Mouse (Mus musculus): ENCODE results near the gene Bicc1. TPM values are rescaled to one million over a fixed set of nuclear protein-coding genes. Genes with fewer than 3 reads are reported as not detected.

Bicc1 gene
- polyA plus RNA-seq, 1 experiment: 3.2 TPM

GRCm38 (mm10) chr10:71148226-71148625 is 11.3 kb downstream of the Bicc1 start:
- TF ChIP-seq CTCF (IDR thresholded peaks at IDR 0.05; ENCODE audit: control insufficient read depth, insufficient read depth, insufficient replicate concordance, low read depth, low read length) (no peak), POLR2A (IDR thresholded peaks at IDR 0.05; ENCODE audit: control insufficient read depth, low read depth, low read length) (no peak)
- H3K27ac ChIP-seq (ENCODE audit: control insufficient read depth, insufficient read depth, low read depth, low read length): no peak overlapping the region

GRCm38 (mm10) chr10:71146681-71147615 is 12.6 kb downstream of the Bicc1 start:
- no peak overlapping the region for H3K27ac ChIP-seq (ENCODE audit: control insufficient read depth, insufficient read depth, low read depth, low read length)
- H3K4me1 ChIP-seq (ENCODE audit: control insufficient read depth, insufficient read depth, low read length): no peaks in the 10 kb centered on the region
- no peaks in the 10 kb centered on the region for H3K27me3 ChIP-seq (ENCODE audit: control insufficient read depth, insufficient read depth, low read length)
- H3K36me3 ChIP-seq (ENCODE audit: control insufficient read depth, insufficient read depth, low read length): no peaks in the 10 kb centered on the region
- TF ChIP-seq CTCF (IDR thresholded peaks at IDR 0.05; ENCODE audit: control insufficient read depth, insufficient read depth, insufficient replicate concordance, low read depth, low read length) (no peak), POLR2A (IDR thresholded peaks at IDR 0.05; ENCODE audit: control insufficient read depth, low read depth, low read length) (no peak)
- H3K4me3 ChIP-seq (ENCODE audit: control insufficient read depth, low read depth, low read length): no peak overlapping the region

More at GRCm38 (mm10) chr10:71148226-71148625, 11.3 kb downstream of the Bicc1 start:
- Histone ChIP-seq H3K27me3 (ENCODE audit: control insufficient read depth, insufficient read depth, low read length) (no peaks in the 10 kb centered on the region), H3K4me3 (ENCODE audit: control insufficient read depth, low read depth, low read length) (no peak overlapping the region), H3K36me3 (ENCODE audit: control insufficient read depth, insufficient read depth, low read length) (no peaks in the 10 kb centered on the region), H3K4me1 (ENCODE audit: control insufficient read depth, insufficient read depth, low read length) (no peaks in the 10 kb centered on the region)

- H3K4me1 ChIP-seq (ENCODE audit: control insufficient read depth, insufficient read depth, low read length): no peaks in the 10 kb centered on the region
- TF ChIP-seq CTCF (IDR thresholded peaks at IDR 0.05; ENCODE audit: control insufficient read depth, insufficient read depth, insufficient replicate concordance, low read depth, low read length) (no peak), POLR2A (IDR thresholded peaks at IDR 0.05; ENCODE audit: control insufficient read depth, low read depth, low read length) (no peak)
- no peaks in the 10 kb centered on the region for H3K36me3 ChIP-seq (ENCODE audit: control insufficient read depth, insufficient read depth, low read length)
- no peaks in the 10 kb centered on the region for H3K27me3 ChIP-seq (ENCODE audit: control insufficient read depth, insufficient read depth, low read length)
- no peak overlapping the region for H3K27ac ChIP-seq (ENCODE audit: control insufficient read depth, insufficient read depth, low read depth, low read length)
- H3K4me3 ChIP-seq (ENCODE audit: control insufficient read depth, low read depth, low read length): no peak overlapping the region
Measured at GRCm38 (mm10) chr10:71145801-71146200, 13.7 kb downstream of the Bicc1 start.

DNA sequence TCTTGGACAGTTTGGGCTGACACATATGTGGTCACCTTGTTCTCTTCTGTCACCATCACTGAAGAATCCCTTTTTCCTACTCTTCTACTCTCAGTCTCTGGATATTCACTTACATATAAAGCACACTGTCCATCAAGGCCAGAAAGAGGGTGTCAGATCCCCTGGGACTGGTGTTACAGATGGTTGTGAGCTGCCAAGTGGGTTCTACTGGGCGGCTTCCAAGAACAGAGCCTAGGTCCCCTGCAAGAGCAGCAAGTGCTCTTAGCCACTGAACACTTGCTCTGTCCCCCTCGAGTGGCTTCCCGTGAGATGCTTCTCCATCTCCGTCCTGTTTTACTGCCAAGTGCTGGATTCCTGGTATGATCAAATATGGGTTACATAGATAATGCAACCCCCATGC is 15.3 kb downstream of the Bicc1 start:
- TF ChIP-seq POLR2A (IDR thresholded peaks at IDR 0.05; ENCODE audit: control insufficient read depth, low read depth, low read length): no peak
- no peak for TF ChIP-seq CTCF (IDR thresholded peaks at IDR 0.05; ENCODE audit: control insufficient read depth, insufficient read depth, insufficient replicate concordance, low read depth, low read length)
- Histone ChIP-seq H3K4me3 (ENCODE audit: control insufficient read depth, low read depth, low read length) (no peak overlapping the region), H3K36me3 (ENCODE audit: control insufficient read depth, insufficient read depth, low read length) (no peaks in the 10 kb centered on the region), H3K4me1 (ENCODE audit: control insufficient read depth, insufficient read depth, low read length) (no peaks in the 10 kb centered on the region), H3K27me3 (ENCODE audit: control insufficient read depth, insufficient read depth, low read length) (no peaks in the 10 kb centered on the region), H3K27ac (ENCODE audit: control insufficient read depth, insufficient read depth, low read depth, low read length) (no peak overlapping the region)

GRCm38 (mm10) chr10:71142568-71142967 is 16.9 kb downstream of the Bicc1 start:
- no peaks in the 10 kb centered on the region for H3K36me3 ChIP-seq (ENCODE audit: control insufficient read depth, insufficient read depth, low read length)
- TF ChIP-seq CTCF (IDR thresholded peaks at IDR 0.05; ENCODE audit: control insufficient read depth, insufficient read depth, insufficient replicate concordance, low read depth, low read length) (no peak), POLR2A (IDR thresholded peaks at IDR 0.05; ENCODE audit: control insufficient read depth, low read depth, low read length) (no peak)
- H3K4me1 ChIP-seq (ENCODE audit: control insufficient read depth, insufficient read depth, low read length): no peaks in the 10 kb centered on the region
- no peak overlapping the region for H3K27ac ChIP-seq (ENCODE audit: control insufficient read depth, insufficient read depth, low read depth, low read length)
- H3K4me3 ChIP-seq (ENCODE audit: control insufficient read depth, low read depth, low read length): no peak overlapping the region
- H3K27me3 ChIP-seq (ENCODE audit: control insufficient read depth, insufficient read depth, low read length): no peaks in the 10 kb centered on the region

- Histone ChIP-seq H3K4me1 (ENCODE audit: control insufficient read depth, insufficient read depth, low read length) (no peaks in the 10 kb centered on the region), H3K27ac (ENCODE audit: control insufficient read depth, insufficient read depth, low read depth, low read length) (no peak overlapping the region), H3K27me3 (ENCODE audit: control insufficient read depth, insufficient read depth, low read length) (no peaks in the 10 kb centered on the region), H3K36me3 (ENCODE audit: control insufficient read depth, insufficient read depth, low read length) (no peaks in the 10 kb centered on the region), H3K4me3 (ENCODE audit: control insufficient read depth, low read depth, low read length) (no peak overlapping the region)
- no peak for TF ChIP-seq POLR2A (IDR thresholded peaks at IDR 0.05; ENCODE audit: control insufficient read depth, low read depth, low read length)
- no peak for TF ChIP-seq CTCF (IDR thresholded peaks at IDR 0.05; ENCODE audit: control insufficient read depth, insufficient read depth, insufficient replicate concordance, low read depth, low read length)
Measured at GRCm38 (mm10) chr10:71140281-71140845, 19.1 kb downstream of the Bicc1 start.

DNA sequence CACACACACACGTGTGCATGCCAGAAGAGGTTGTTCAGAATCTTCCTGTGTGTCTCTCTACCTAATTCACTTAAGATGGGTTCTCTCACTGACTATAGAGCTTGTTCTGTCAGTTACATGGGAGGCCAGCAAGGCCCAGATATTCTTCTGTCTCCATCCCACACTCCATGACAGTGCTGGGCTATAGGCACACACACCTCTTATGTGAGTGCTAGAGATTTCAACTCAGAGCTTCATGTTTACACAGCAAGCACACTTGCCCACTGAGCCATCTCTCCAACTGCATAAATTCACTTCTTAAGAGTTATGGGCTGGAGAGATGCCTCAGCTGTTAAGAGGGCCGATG is 20.7 kb downstream of the Bicc1 start:
- Histone ChIP-seq H3K4me1 (ENCODE audit: control insufficient read depth, insufficient read depth, low read length) (no peaks in the 10 kb centered on the region), H3K27ac (ENCODE audit: control insufficient read depth, insufficient read depth, low read depth, low read length) (no peak overlapping the region), H3K4me3 (ENCODE audit: control insufficient read depth, low read depth, low read length) (no peak overlapping the region), H3K27me3 (ENCODE audit: control insufficient read depth, insufficient read depth, low read length) (no peaks in the 10 kb centered on the region), H3K36me3 (ENCODE audit: control insufficient read depth, insufficient read depth, low read length) (no peaks in the 10 kb centered on the region)
- TF ChIP-seq CTCF (IDR thresholded peaks at IDR 0.05; ENCODE audit: control insufficient read depth, insufficient read depth, insufficient replicate concordance, low read depth, low read length): no peak
- TF ChIP-seq POLR2A (IDR thresholded peaks at IDR 0.05; ENCODE audit: control insufficient read depth, low read depth, low read length): no peak
